Mouse (Mus musculus): ENCODE data around the gene Trio. TPM values are rescaled to one million over a fixed set of nuclear protein-coding genes. Genes with fewer than 3 reads are reported as not detected.

Gene Trio
- polyA plus RNA-seq, 1 experiment from 2014 or later, result 2.8 TPM

- DNase-seq, result no peak
- Histone ChIP-seq H3K36me3 (no peaks in the 10 kb centered on the region), H3K27ac (no peak overlapping the region), H3K4me3 (replicated peaks) (no peak overlapping the region), H3K4me2 (no peak overlapping the region), H3K27me3 (no peaks in the 10 kb centered on the region), H3K9me3 (replicated peaks) (no peaks in the 10 kb centered on the region), H3K9ac (no peak overlapping the region), H3K4me1 (replicated peaks) (peaks cover 22% of the 10 kb centered on the region)
- WGBS (ENCODE audit: insufficient replicate concordance), result 67% methylated on average over 10 of the region's 10 CpGs
- ATAC-seq (ENCODE audit: low read depth), result no peak
These were observed 245.8 kb downstream of the Trio start for GRCm38 (mm10) chr15:27779827-27780226.

- Histone ChIP-seq H3K9ac (no peak overlapping the region), H3K4me3 (replicated peaks) (no peak overlapping the region), H3K27me3 (no peaks in the 10 kb centered on the region), H3K4me2 (no peak overlapping the region), H3K27ac (no peak overlapping the region; the same call in 1 of the 2 replicates), H3K36me3 (no peaks in the 10 kb centered on the region), H3K4me1 (replicated peaks) (peaks cover 18% of the 10 kb centered on the region), H3K9me3 (replicated peaks) (no peaks in the 10 kb centered on the region)
- no peak for ATAC-seq (ENCODE audit: low read depth)
- 62% methylated on average over 11 of the region's 11 CpGs for WGBS (ENCODE audit: insufficient replicate concordance)
- DNase-seq, result no peak
These were observed 246.2 kb downstream of the Trio start for GRCm38 (mm10) chr15:27779398-27779797.

- H3K4me3 ChIP-seq (replicated peaks), result no peak overlapping the region
- DNase-seq, result no peak
- H3K36me3 ChIP-seq, result peaks cover 4% of the 10 kb centered on the region; the same call in 1 of the 2 replicates
- WGBS (ENCODE audit: insufficient replicate concordance), result 54% methylated on average over 3 of the region's 3 CpGs
- peaks cover 9% of the 10 kb centered on the region for H3K4me1 ChIP-seq (replicated peaks)
- H3K27ac ChIP-seq, result no peak overlapping the region
- no peak for ATAC-seq (ENCODE audit: low read depth)
- H3K9ac ChIP-seq, result no peak overlapping the region
- H3K9me3 ChIP-seq (replicated peaks), result no peaks in the 10 kb centered on the region
- no peak overlapping the region for H3K4me2 ChIP-seq
- H3K27me3 ChIP-seq, result no peaks in the 10 kb centered on the region
These were observed 247.4 kb downstream of the Trio start for GRCm38 (mm10) chr15:27778256-27778655.

GRCm38 (mm10) chr15:27777455-27778190 is 248.0 kb downstream of the Trio start:
- Histone ChIP-seq H3K9me3 (replicated peaks) (no peaks in the 10 kb centered on the region), H3K9ac (no peak overlapping the region), H3K4me1 (replicated peaks) (0 out of 2 replicates have a peak, but pooled peaks cover 5% of the 10 kb centered on the region), H3K27me3 (no peaks in the 10 kb centered on the region), H3K36me3 (peaks cover 7% of the 10 kb centered on the region), H3K4me3 (replicated peaks) (no peak overlapping the region), H3K27ac (peak overlapping the region; percentile 15; the same call in 1 of the 2 replicates), H3K4me2 (no peak overlapping the region)
- 58% methylated on average over 11 of the region's 11 CpGs for WGBS (ENCODE audit: insufficient replicate concordance)
- DNase-seq (no peak), ATAC-seq (ENCODE audit: low read depth) (no peak)

GRCm38 (mm10) chr15:27774481-27774880 is 251.2 kb downstream of the Trio start:
- Histone ChIP-seq H3K27me3 (no peaks in the 10 kb centered on the region), H3K4me3 (replicated peaks) (no peak overlapping the region), H3K36me3 (peaks cover 19% of the 10 kb centered on the region), H3K27ac (no peak overlapping the region), H3K4me2 (no peak overlapping the region), H3K9ac (no peak overlapping the region), H3K4me1 (replicated peaks) (0 out of 2 replicates have a peak, but pooled peaks cover 5% of the 10 kb centered on the region), H3K9me3 (replicated peaks) (no peaks in the 10 kb centered on the region)
- no peak for DNase-seq
- 73% methylated on average over 7 of the region's 7 CpGs for WGBS (ENCODE audit: insufficient replicate concordance)
- ATAC-seq (ENCODE audit: low read depth), result no peak

- 69% methylated on average over 7 of the region's 7 CpGs for WGBS (ENCODE audit: insufficient replicate concordance)
- no peak overlapping the region for H3K4me2 ChIP-seq
- no peak overlapping the region for H3K27ac ChIP-seq
- H3K4me3 ChIP-seq (replicated peaks), result no peak overlapping the region
- no peak overlapping the region for H3K9ac ChIP-seq
- H3K36me3 ChIP-seq, result peaks cover 24% of the 10 kb centered on the region
- H3K9me3 ChIP-seq (replicated peaks), result no peaks in the 10 kb centered on the region
- H3K27me3 ChIP-seq, result no peaks in the 10 kb centered on the region
- ATAC-seq (ENCODE audit: low read depth) (no peak), DNase-seq (no peak)
- H3K4me1 ChIP-seq (replicated peaks), result 0 out of 2 replicates have a peak, but pooled peaks cover 3% of the 10 kb centered on the region
These were observed 253.5 kb downstream of the Trio start for GRCm38 (mm10) chr15:27772125-27772627.

- 71% methylated on average over 7 of the region's 7 CpGs for WGBS (ENCODE audit: insufficient replicate concordance)
- DNase-seq (no peak), ATAC-seq (ENCODE audit: low read depth) (no peak)
- no peaks in the 10 kb centered on the region for H3K4me1 ChIP-seq (replicated peaks)
- no peak overlapping the region for H3K4me3 ChIP-seq (replicated peaks)
- H3K27me3 ChIP-seq, result no peaks in the 10 kb centered on the region
- no peak overlapping the region for H3K27ac ChIP-seq
- H3K36me3 ChIP-seq, result peaks cover 26% of the 10 kb centered on the region
- H3K4me2 ChIP-seq, result no peak overlapping the region
- H3K9me3 ChIP-seq (replicated peaks), result no peaks in the 10 kb centered on the region
- no peak overlapping the region for H3K9ac ChIP-seq
These were observed 254.1 kb downstream of the Trio start for GRCm38 (mm10) chr15:27771581-27771980.

- Histone ChIP-seq H3K4me1 (replicated peaks) (no peaks in the 10 kb centered on the region), H3K36me3 (peaks cover 28% of the 10 kb centered on the region), H3K4me2 (no peak overlapping the region), H3K4me3 (replicated peaks) (no peak overlapping the region), H3K9ac (no peak overlapping the region), H3K27me3 (no peaks in the 10 kb centered on the region), H3K27ac (no peak overlapping the region), H3K9me3 (replicated peaks) (no peaks in the 10 kb centered on the region)
- ATAC-seq (ENCODE audit: low read depth) (no peak), DNase-seq (no peak)
- WGBS (ENCODE audit: insufficient replicate concordance), result 74% methylated on average over 12 of the region's 12 CpGs
These were observed 255.0 kb downstream of the Trio start for GRCm38 (mm10) chr15:27770513-27771196.

- Histone ChIP-seq H3K4me3 (replicated peaks) (no peak overlapping the region), H3K9ac (no peak overlapping the region), H3K9me3 (replicated peaks) (no peaks in the 10 kb centered on the region), H3K36me3 (peaks cover 15% of the 10 kb centered on the region), H3K4me1 (replicated peaks) (no peaks in the 10 kb centered on the region), H3K27me3 (no peaks in the 10 kb centered on the region), H3K4me2 (no peak overlapping the region), H3K27ac (no peak overlapping the region)
- DNase-seq (no peak), ATAC-seq (ENCODE audit: low read depth) (no peak)
- 68% methylated on average over 3 of the region's 3 CpGs for WGBS (ENCODE audit: insufficient replicate concordance)
These were observed 264.2 kb downstream of the Trio start for GRCm38 (mm10) chr15:27761416-27761815.

- Histone ChIP-seq H3K27me3 (no peaks in the 10 kb centered on the region), H3K4me2 (no peak overlapping the region), H3K9me3 (replicated peaks) (no peaks in the 10 kb centered on the region), H3K4me3 (replicated peaks) (no peak overlapping the region), H3K36me3 (peaks cover 22% of the 10 kb centered on the region), H3K27ac (no peak overlapping the region), H3K4me1 (replicated peaks) (no peaks in the 10 kb centered on the region), H3K9ac (no peak overlapping the region)
- DNase-seq, result no peak
- 70% methylated on average over 1 of the region's 1 CpGs for WGBS (ENCODE audit: insufficient replicate concordance)
- no peak for ATAC-seq (ENCODE audit: low read depth)
These were observed 265.0 kb downstream of the Trio start for GRCm38 (mm10) chr15:27760655-27761054.

GRCm38 (mm10) chr15:27759890-27760289 is 265.8 kb downstream of the Trio start:
- H3K9me3 ChIP-seq (replicated peaks), result no peaks in the 10 kb centered on the region
- H3K27ac ChIP-seq, result no peak overlapping the region
- no peaks in the 10 kb centered on the region for H3K27me3 ChIP-seq
- 67% methylated on average over 5 of the region's 5 CpGs for WGBS (ENCODE audit: insufficient replicate concordance)
- DNase-seq, result no peak
- no peak overlapping the region for H3K9ac ChIP-seq
- no peak for ATAC-seq (ENCODE audit: low read depth)
- no peak overlapping the region for H3K4me3 ChIP-seq (replicated peaks)
- H3K4me1 ChIP-seq (replicated peaks), result no peaks in the 10 kb centered on the region
- H3K36me3 ChIP-seq, result peaks cover 29% of the 10 kb centered on the region
- H3K4me2 ChIP-seq, result no peak overlapping the region
